Mouse (Mus musculus): ENCODE results near the gene Gabarap. TPM values are rescaled to one million over a fixed set of nuclear protein-coding genes. Genes with fewer than 3 reads are reported as not detected.

The Gabarap gene
- total and polyA plus RNA-seq, 3 experiments = 189 to 352 (median 213) TPM

DNA sequence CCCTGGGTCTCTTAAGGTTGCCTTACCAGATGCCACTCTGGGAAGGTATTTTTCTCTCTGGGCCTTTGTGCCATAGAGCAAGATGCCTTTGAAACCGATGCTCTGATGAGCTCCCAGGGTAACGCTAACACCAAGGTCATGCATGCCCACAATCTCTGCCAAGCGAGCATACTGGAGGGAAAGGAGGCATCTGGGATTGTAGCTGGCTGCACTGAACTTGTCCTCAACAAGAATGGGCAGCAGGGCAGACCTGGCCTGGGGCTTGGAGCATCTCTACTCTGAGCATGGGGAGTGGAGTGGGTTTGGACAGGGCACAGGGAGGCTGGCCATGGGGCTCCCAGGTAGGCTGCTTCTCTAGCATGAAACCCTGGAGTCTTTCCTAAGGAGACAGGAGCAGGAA is 22.5 kb downstream of the Gabarap start:
- Histone ChIP-seq H3K36me3 (replicated peaks in 1 of 2; ENCODE audit: control insufficient read depth in 1 of 2, insufficient read depth in 1 of 2, low read length in 1 of 2) (peaks cover 55 to 61% of the 10 kb centered on the region in 2 experiments), H3K4me2 (ENCODE audit: insufficient read depth, low read depth, poor library complexity, severe bottlenecking) (no peak overlapping the region), H3K79me2 (replicated peaks; ENCODE audit: control insufficient read depth, extremely low read depth, insufficient read depth, poor library complexity, severe bottlenecking) (no peaks in the 10 kb centered on the region), H3K27me3 (replicated peaks) (no peaks in the 10 kb centered on the region), H3K9ac (ENCODE audit: insufficient read depth, low read depth) (no peak overlapping the region), H3K9me3 (replicated peaks; ENCODE audit: low read length) (no peaks in the 10 kb centered on the region), H3K4me3 (replicated peaks in 1 of 3; ENCODE audit: low read depth in 2 of 3, low read length in 2 of 3, poor library complexity in 1 of 3) (no peak overlapping the region), H3K4me1 (ENCODE audit: control insufficient read depth in 1 of 2, insufficient read depth in 2 of 2) (peaks cover 14 to 21% of the 10 kb centered on the region in 2 experiments), H3K27ac (ENCODE audit: insufficient read depth, low read depth) (no peak overlapping the region)
- DNase-seq (ENCODE audit: extremely low read depth) = no peak
- dilution Hi-C loops (cut with MboI; ENCODE audit: extremely low pct_ligation_motif_present, extremely low pct_unique_long_range_greater_than_20kb, low sequenced_read_pairs) (no loop called here), in situ Hi-C loops (cut with MboI; ENCODE audit: low pct_ligation_motif_present, low pct_unique_long_range_greater_than_20kb, low sequenced_read_pairs) (loop anchor here (5.0 to 25.0 kb wide), 2 partner anchors 61 to 926 kb away; partner anchors contain the start of genes Per1 and Vamp2)
- TF ChIP-seq POLR2A (IDR thresholded peaks at IDR 0.05; ENCODE audit: low read depth, low read length) (no peak), CTCF (conservative IDR thresholded peaks at IDR 0.05 in 1 of 2, IDR thresholded peaks at IDR 0.05 in 1 of 2; ENCODE audit: low read depth in 2 of 2, low read length in 2 of 2) (no peak), ETS1 (conservative IDR thresholded peaks at IDR 0.05; ENCODE audit: low read depth, low read length) (no peak), SIN3A (IDR thresholded peaks at IDR 0.05; ENCODE audit: low read length) (no peak), ELF1 (IDR thresholded peaks at IDR 0.05; ENCODE audit: low read depth, low read length) (no peak), ZMIZ1 (IDR thresholded peaks at IDR 0.05; ENCODE audit: low read depth, low read length) (no peak), EP300 (IDR thresholded peaks at IDR 0.05; ENCODE audit: low read length) (no peak), BHLHE40 (IDR thresholded peaks at IDR 0.05; ENCODE audit: low read depth, low read length) (no peak), MYC (IDR thresholded peaks at IDR 0.05; ENCODE audit: low read depth, low read length) (no peak), POLR2AphosphoS2 (IDR thresholded peaks at IDR 0.05; ENCODE audit: low read depth, low read length) (no peak), MAZ (IDR thresholded peaks at IDR 0.05; ENCODE audit: low read depth, low read length) (no peak), JUN (IDR thresholded peaks at IDR 0.05; ENCODE audit: insufficient read depth, low read depth, low read length) (no peak), NRF1 (IDR thresholded peaks at IDR 0.05; ENCODE audit: low read depth, low read length) (no peak), USF2 (conservative IDR thresholded peaks at IDR 0.05; ENCODE audit: low read depth, low read length) (no peak), ZKSCAN1 (IDR thresholded peaks at IDR 0.05; ENCODE audit: borderline replicate concordance, low read depth, low read length) (no peak), UBTF (IDR thresholded peaks at IDR 0.05; ENCODE audit: low read depth, low read length) (no peak), TCF12 (IDR thresholded peaks at IDR 0.05; ENCODE audit: low read depth, low read length) (no peak)

DNA sequence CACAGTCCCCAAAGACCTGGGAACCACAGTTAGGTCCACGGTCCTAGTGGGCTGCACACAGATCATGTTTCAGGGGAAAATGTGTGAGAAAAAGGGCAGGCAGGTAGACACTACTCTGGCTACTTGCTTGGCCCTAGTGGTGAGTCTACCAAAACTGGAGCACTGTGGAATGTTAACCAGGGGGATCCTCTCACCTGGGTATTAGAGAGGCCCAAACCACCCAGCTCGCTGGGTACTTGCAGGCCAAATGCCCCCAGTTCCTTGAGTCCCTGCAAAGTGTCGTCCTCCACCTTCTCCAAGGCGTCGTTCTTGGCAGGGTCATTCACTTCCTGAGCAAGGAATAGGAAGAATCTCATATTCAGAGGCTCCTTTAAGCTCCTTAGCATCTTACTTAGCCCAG is 23.1 kb downstream of the Gabarap start:
- peaks cover 14 to 21% of the 10 kb centered on the region in 2 experiments for H3K4me1 ChIP-seq (ENCODE audit: control insufficient read depth in 1 of 2, insufficient read depth in 2 of 2)
- in situ Hi-C loops (cut with MboI; ENCODE audit: low pct_ligation_motif_present, low pct_unique_long_range_greater_than_20kb, low sequenced_read_pairs) = loop anchor here (5.0 to 25.0 kb wide), 2 partner anchors 62 to 927 kb away; partner anchors contain the start of genes Per1 and Vamp2
- dilution Hi-C loops (cut with MboI; ENCODE audit: extremely low pct_ligation_motif_present, extremely low pct_unique_long_range_greater_than_20kb, low sequenced_read_pairs) = no loop called here
- H3K27me3 ChIP-seq (replicated peaks) = no peaks in the 10 kb centered on the region
- no peak overlapping the region for H3K4me3 ChIP-seq (replicated peaks in 1 of 3; ENCODE audit: low read depth in 2 of 3, low read length in 2 of 3, poor library complexity in 1 of 3)
- H3K36me3 ChIP-seq (replicated peaks in 1 of 2; ENCODE audit: control insufficient read depth in 1 of 2, insufficient read depth in 1 of 2, low read length in 1 of 2) = peaks cover 49 to 55% of the 10 kb centered on the region in 2 experiments
- no peaks in the 10 kb centered on the region for H3K79me2 ChIP-seq (replicated peaks; ENCODE audit: control insufficient read depth, extremely low read depth, insufficient read depth, poor library complexity, severe bottlenecking)
- H3K27ac ChIP-seq (ENCODE audit: insufficient read depth, low read depth) = no peak overlapping the region
- DNase-seq (ENCODE audit: extremely low read depth) = no peak
- H3K4me2 ChIP-seq (ENCODE audit: insufficient read depth, low read depth, poor library complexity, severe bottlenecking) = peak overlapping the region; percentile 44; the same call in 1 of the 2 replicates
- TF ChIP-seq UBTF (IDR thresholded peaks at IDR 0.05; ENCODE audit: low read depth, low read length) (no peak), NRF1 (IDR thresholded peaks at IDR 0.05; ENCODE audit: low read depth, low read length) (no peak), SIN3A (IDR thresholded peaks at IDR 0.05; ENCODE audit: low read length) (no peak), KAT2A (IDR thresholded peaks at IDR 0.05; ENCODE audit: insufficient replicate concordance, low read length) (no peak), EP300 (IDR thresholded peaks at IDR 0.05; ENCODE audit: low read length) (no peak), BHLHE40 (IDR thresholded peaks at IDR 0.05; ENCODE audit: low read depth, low read length) (no peak), ETS1 (conservative IDR thresholded peaks at IDR 0.05; ENCODE audit: low read depth, low read length) (no peak), MAZ (IDR thresholded peaks at IDR 0.05; ENCODE audit: low read depth, low read length) (no peak), POLR2A (IDR thresholded peaks at IDR 0.05; ENCODE audit: low read depth, low read length) (no peak)
- no peaks in the 10 kb centered on the region for H3K9me3 ChIP-seq (replicated peaks; ENCODE audit: low read length)
- H3K9ac ChIP-seq (ENCODE audit: insufficient read depth, low read depth) = peak overlapping the region; percentile 74; the same call in 1 of the 2 replicates
